Comparison of ENCODE assay signal across 8 mouse cellular contexts in the genomic region with DNA sequence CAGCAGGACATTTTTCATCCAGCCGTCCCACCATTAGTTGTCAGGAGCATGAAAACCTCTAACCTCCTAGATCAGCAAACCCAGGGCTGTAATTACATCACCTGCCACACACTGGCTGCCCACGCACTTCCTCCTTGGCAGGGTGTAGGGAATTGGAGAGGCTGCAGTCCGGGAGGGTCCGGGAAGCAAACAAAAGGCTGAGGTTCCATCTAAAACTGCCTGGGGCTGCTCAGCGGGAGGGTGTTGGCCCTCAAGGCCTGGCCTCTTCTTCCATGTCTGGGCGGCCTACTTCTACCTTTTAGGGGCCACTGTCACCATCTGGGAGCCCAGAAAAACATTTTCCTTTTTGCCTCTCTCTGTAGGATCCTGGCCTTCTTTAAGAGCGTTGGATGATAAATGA. TPM values are rescaled to one million over a fixed set of nuclear protein-coding genes. Genes with fewer than 3 reads are reported as not detected.
DNase-seq lines count a peak whose midpoint lies in the region; ATAC-seq lines count a peak whose summit lies in the region.

No protein-coding gene starts in this region.

- peak; percentile 28 for DNase-seq in gastrocnemius, postnatal 14 days
- no peak for DNase-seq in gastrocnemius, postnatal 10 days
- peak; percentile 37 for DNase-seq in adrenal gland, postnatal 25 days
- DNase-seq in adipocyte (ENCODE audit: low spot score) = no peak
- DNase-seq in urinary bladder, adult 18-20 months (ENCODE audit: low spot score in 2 of 2) = no peak

- H3K9me3 ChIP-seq in kidney, embryonic 15.5 days (replicated peaks) = no peaks in the 10 kb centered on the region
- no peaks in the 10 kb centered on the region for H3K9me3 ChIP-seq in midbrain, embryonic 13.5 days

- peak overlapping the region; percentile 94 for H3K4me3 ChIP-seq in kidney, embryonic 15.5 days (replicated peaks)
- peak overlapping the region; percentile 92; the same call in 1 of the 2 replicates for H3K4me3 ChIP-seq in midbrain, embryonic 13.5 days (replicated peaks)

- peak overlapping the region; percentile 91 for H3K4me2 ChIP-seq in kidney, embryonic 15.5 days
- peak overlapping the region; percentile 75 for H3K4me2 ChIP-seq in midbrain, embryonic 13.5 days (replicated peaks)

- intact Hi-C loops in gastrocnemius, postnatal 14 days (cut with DNase I; ENCODE audit: low total_unique reads) = no loop called here

- H3K36me3 ChIP-seq in kidney, embryonic 15.5 days = no peaks in the 10 kb centered on the region
- no peaks in the 10 kb centered on the region for H3K36me3 ChIP-seq in midbrain, embryonic 13.5 days

- 13% methylated on average over 7 of the region's 7 CpGs for WGBS in kidney, embryonic 15.5 days
- WGBS in midbrain, embryonic 13.5 days = 16% methylated on average over 7 of the region's 7 CpGs

- peak; percentile 17 for ATAC-seq in granulocyte monocyte progenitor cell, adult 5-6 weeks (replicated peaks; ENCODE audit: poor library complexity, severe bottlenecking)
- ATAC-seq in kidney, embryonic 15.5 days (replicated peaks; ENCODE audit: low FRiP score) = peak; percentile 27
- no peak for ATAC-seq in midbrain, embryonic 13.5 days

- peak overlapping the region; percentile 97 for H3K27ac ChIP-seq in kidney, embryonic 15.5 days
- no peak overlapping the region for H3K27ac ChIP-seq in midbrain, embryonic 13.5 days

- peaks cover 44% of the 10 kb centered on the region for H3K4me1 ChIP-seq in kidney, embryonic 15.5 days
- H3K4me1 ChIP-seq in midbrain, embryonic 13.5 days (replicated peaks) = peaks cover 38% of the 10 kb centered on the region

- peak overlapping the region; percentile 97; the same call in 1 of the 2 replicates for H3K9ac ChIP-seq in kidney, embryonic 15.5 days
- no peak overlapping the region for H3K9ac ChIP-seq in midbrain, embryonic 13.5 days (replicated peaks)

- no peaks in the 10 kb centered on the region for H3K27me3 ChIP-seq in kidney, embryonic 15.5 days
- H3K27me3 ChIP-seq in midbrain, embryonic 13.5 days = peaks cover 4% of the 10 kb centered on the region; the same call in 1 of the 2 replicates

RNA-seq across cellular contexts. Expression of a gene that starts 1.1 kb away (rescaled TPM):
- 1 to 10 TPM; 8.0 to 8.5 TPM for total RNA-seq in gastrocnemius, postnatal 14 days (2021)
- total RNA-seq in gastrocnemius, postnatal 10 days (2021) = 10 to 100 TPM; 10.8 to 11.1 TPM
- 99.7 and 124 TPM in 2 replicates for total RNA-seq in adrenal gland, postnatal 25 days (2021)
- total RNA-seq in granulocyte monocyte progenitor cell, adult 5-6 weeks (2014; fragmentation: Nextera tagmentation) = 44.6 and 45.0 TPM in 2 replicates
- 15.5 and 15.7 TPM in 2 replicates for total RNA-seq in granulocyte monocyte progenitor cell, adult 5-6 weeks (2017)
- polyA plus RNA-seq in kidney, embryonic 15.5 days (2015; fragmentation: Nextera tagmentation; extraction: Ambion mirVana) = 30.0 and 32.2 TPM in 2 replicates
- polyA plus RNA-seq in midbrain, embryonic 13.5 days (2015; fragmentation: Nextera tagmentation; extraction: Ambion mirVana) = 30.4 and 32.3 TPM in 2 replicates

Comparison
In these comparisons a context has a peak if more than half of its experiments do, and no peak if none do; other contexts are left out.
1. DNase-seq: peak in gastrocnemius, postnatal 14 days (single experiment) and adrenal gland, postnatal 25 days (single experiment); none in gastrocnemius, postnatal 10 days (single experiment), adipocyte (single experiment) and urinary bladder, adult 18-20 months (0 of 2).